Mouse (Mus musculus) lung, embryonic 16.5 days (tissue): ENCODE measurements at regions not wholly inside any gene's neighbourhood (a gene's known extent, or its start where the extent isn't known, plus 50 kb on each side); places are given as distances from the start of the nearest gene placed in this dataset.

Source experiments
- ATAC-seq: fragments of 200-750 bp; cut with Nextera tagmentation; 2 replicates; pipeline ENCODE4 v1.8.0; 2017; ENCODE audit warnings: low read depth, mild to moderate bottlenecking, moderate library complexity
- H3K27ac ChIP-seq: fragments of 300-500 bp; sonication (generic); 2 replicates; pipeline ENCODE4 v1.5.1; 2014; ENCODE audit warnings: mild to moderate bottlenecking, control low read depth, low read length
- H3K27me3 ChIP-seq: fragments of 300-500 bp; sonication (generic); 2 replicates; pipeline ENCODE4 v1.6.1; 2014; ENCODE audit warnings: low read depth, low read length, mixed read lengths; ENCODE audit not compliant: control insufficient read depth, insufficient read depth
- H3K36me3 ChIP-seq: fragments of 300-500 bp; sonication (generic); 2 replicates; pipeline ENCODE4 v1.6.1; 2014; ENCODE audit warnings: low read length; ENCODE audit not compliant: control insufficient read depth, insufficient read depth
- H3K4me1 ChIP-seq: fragments of 300-500 bp; sonication (generic); replicated peaks from 2 replicates; pipeline ENCODE4 v1.6.1; 2014; ENCODE audit warnings: low read length, mixed read lengths; ENCODE audit not compliant: control insufficient read depth, insufficient read depth
- H3K4me2 ChIP-seq: fragments of 300-500 bp; sonication (generic); 2 replicates; pipeline ENCODE4 v1.6.1; 2014; ENCODE audit warnings: low read depth, low read length, control low read depth
- H3K4me3 ChIP-seq: fragments of 300-500 bp; sonication (generic); 2 replicates; pipeline ENCODE4 v1.5.1; 2014; ENCODE audit warnings: mild to moderate bottlenecking, low read length, control low read depth
- H3K9ac ChIP-seq: fragments of 300-500 bp; sonication (generic); 2 replicates; pipeline ENCODE4 v1.6.1; 2014; ENCODE audit warnings: low read length, control low read depth
- H3K9me3 ChIP-seq: fragments of 300-500 bp; sonication (generic); 2 replicates; pipeline ENCODE4 v1.6.1; 2016; ENCODE audit warnings: low read length; ENCODE audit not compliant: control insufficient read depth
- WGBS: fragments of 180-500 bp; shearing (Covaris S2); extraction: QIAGEN DNeasy Blood & Tissue Kit; methylation state at CpG from one replicate; pipeline ENCODE4 v1.1.7; 2014; 5-methylcytosine and 5-hydroxymethylcytosine counted together

- H3K4me3 ChIP-seq: no peak overlapping the region
- no peak for ATAC-seq
- WGBS: 51% methylated on average over 3 of the region's 3 CpGs
- H3K27ac ChIP-seq: no peak overlapping the region
- no peaks in the 10 kb centered on the region for H3K36me3 ChIP-seq
- H3K9ac ChIP-seq: no peak overlapping the region
- H3K9me3 ChIP-seq: no peaks in the 10 kb centered on the region
- no peak overlapping the region for H3K4me2 ChIP-seq
- H3K27me3 ChIP-seq: no peaks in the 10 kb centered on the region
- no peaks in the 10 kb centered on the region for H3K4me1 ChIP-seq
Observed at GRCm38 (mm10) chr5:15773839-15774238, 59.8 kb upstream of the Speer4c start.

DNA sequence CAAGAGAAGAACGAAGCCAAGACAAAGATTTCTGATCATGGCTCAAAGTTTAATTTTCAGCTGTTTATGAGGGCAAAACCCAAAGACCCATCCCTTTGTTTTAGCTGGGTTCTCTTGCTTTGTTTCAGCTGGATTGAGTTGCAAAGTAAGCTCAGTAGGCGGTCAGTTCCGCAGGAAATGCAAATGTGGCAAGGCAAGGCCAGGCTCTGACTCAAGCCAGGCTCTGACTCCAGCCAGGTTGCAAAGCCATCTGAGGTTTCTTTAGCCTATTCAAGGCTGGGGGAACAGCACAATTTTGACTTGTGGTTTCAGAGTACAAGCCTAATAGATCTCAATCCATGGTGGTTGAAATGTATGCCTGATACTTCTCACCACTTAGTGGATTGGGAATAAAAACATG lies 60.5 kb upstream of the Speer4c start:
- no peak for ATAC-seq
- H3K36me3 ChIP-seq: no peaks in the 10 kb centered on the region
- H3K4me1 ChIP-seq: no peaks in the 10 kb centered on the region
- no peak overlapping the region for H3K4me3 ChIP-seq
- H3K9me3 ChIP-seq: no peaks in the 10 kb centered on the region
- H3K4me2 ChIP-seq: no peak overlapping the region
- H3K27ac ChIP-seq: no peak overlapping the region
- H3K27me3 ChIP-seq: no peaks in the 10 kb centered on the region
- 38% methylated on average over 3 of the region's 3 CpGs for WGBS
- no peak overlapping the region for H3K9ac ChIP-seq

DNA sequence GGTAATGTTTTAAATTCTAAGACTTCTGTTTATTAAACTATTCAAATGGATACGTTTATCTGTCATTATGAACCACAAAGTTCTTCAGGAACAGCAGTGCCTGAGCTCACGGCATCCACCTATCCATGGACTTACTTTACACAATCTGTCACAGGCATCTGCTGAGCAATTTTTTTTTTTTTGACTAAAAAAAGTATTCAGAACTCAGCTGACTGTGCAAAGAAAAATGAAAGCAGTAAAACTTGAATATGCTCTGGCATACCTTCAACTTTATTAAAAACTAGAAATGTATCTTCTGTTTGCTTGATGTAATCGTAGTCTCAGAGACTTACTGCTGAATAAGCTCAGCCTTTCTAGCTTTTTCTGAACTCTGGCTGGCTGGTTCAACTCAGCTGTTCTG lies 62.0 kb upstream of the Speer4c start:
- Histone ChIP-seq H3K9ac (no peak overlapping the region), H3K27ac (no peak overlapping the region), H3K4me2 (no peak overlapping the region), H3K4me3 (no peak overlapping the region), H3K4me1 (no peaks in the 10 kb centered on the region), H3K36me3 (no peaks in the 10 kb centered on the region), H3K27me3 (no peaks in the 10 kb centered on the region), H3K9me3 (no peaks in the 10 kb centered on the region)
- ATAC-seq: no peak
- 62% methylated on average over 3 of the region's 3 CpGs for WGBS

GRCm38 (mm10) chr5:15803583-15803982 lies 89.5 kb upstream of the Speer4c start:
- Histone ChIP-seq H3K27me3 (no peaks in the 10 kb centered on the region), H3K9ac (no peak overlapping the region), H3K4me1 (no peaks in the 10 kb centered on the region), H3K36me3 (no peaks in the 10 kb centered on the region), H3K4me3 (no peak overlapping the region), H3K27ac (no peak overlapping the region), H3K4me2 (no peak overlapping the region), H3K9me3 (no peaks in the 10 kb centered on the region)
- 80% methylated on average over 5 of the region's 5 CpGs for WGBS
- ATAC-seq: no peak

GRCm38 (mm10) chr5:15816864-15817263 lies 102.8 kb upstream of the Speer4c start:
- no peaks in the 10 kb centered on the region for H3K36me3 ChIP-seq
- no peaks in the 10 kb centered on the region for H3K4me1 ChIP-seq
- H3K9ac ChIP-seq: no peak overlapping the region
- no peaks in the 10 kb centered on the region for H3K27me3 ChIP-seq
- H3K4me2 ChIP-seq: no peak overlapping the region
- 69% methylated on average over 3 of the region's 3 CpGs for WGBS
- H3K9me3 ChIP-seq: no peaks in the 10 kb centered on the region
- no peak overlapping the region for H3K27ac ChIP-seq
- no peak overlapping the region for H3K4me3 ChIP-seq
- ATAC-seq: no peak

DNA sequence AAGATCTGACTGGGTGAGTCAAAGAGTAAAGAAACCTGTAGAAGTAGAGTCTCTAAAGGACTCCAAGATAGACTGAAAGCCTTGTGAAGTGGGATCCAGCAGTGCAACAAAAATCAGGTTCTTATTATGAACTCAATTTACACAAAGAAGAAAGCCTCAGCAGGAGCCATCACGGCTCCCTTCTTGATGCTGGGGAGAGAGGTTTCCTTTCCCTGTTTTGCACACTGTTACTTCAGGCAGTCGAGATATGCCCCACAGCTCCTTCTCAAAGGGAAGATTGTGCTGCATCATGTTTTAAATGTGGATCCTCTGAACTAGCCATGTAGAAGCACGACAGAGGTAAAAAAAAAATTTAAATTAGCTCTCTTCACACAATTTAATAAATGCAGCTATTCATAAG lies 103.3 kb upstream of the Speer4c start:
- no peak overlapping the region for H3K27ac ChIP-seq
- H3K36me3 ChIP-seq: no peaks in the 10 kb centered on the region
- no peaks in the 10 kb centered on the region for H3K9me3 ChIP-seq
- 42% methylated on average over 3 of the region's 3 CpGs for whole genome bisulfite sequencing
- no peak overlapping the region for H3K4me2 ChIP-seq
- no peaks in the 10 kb centered on the region for H3K27me3 ChIP-seq
- no peak overlapping the region for H3K4me3 ChIP-seq
- H3K9ac ChIP-seq: no peak overlapping the region
- no peaks in the 10 kb centered on the region for H3K4me1 ChIP-seq
- ATAC-seq: no peak

DNA sequence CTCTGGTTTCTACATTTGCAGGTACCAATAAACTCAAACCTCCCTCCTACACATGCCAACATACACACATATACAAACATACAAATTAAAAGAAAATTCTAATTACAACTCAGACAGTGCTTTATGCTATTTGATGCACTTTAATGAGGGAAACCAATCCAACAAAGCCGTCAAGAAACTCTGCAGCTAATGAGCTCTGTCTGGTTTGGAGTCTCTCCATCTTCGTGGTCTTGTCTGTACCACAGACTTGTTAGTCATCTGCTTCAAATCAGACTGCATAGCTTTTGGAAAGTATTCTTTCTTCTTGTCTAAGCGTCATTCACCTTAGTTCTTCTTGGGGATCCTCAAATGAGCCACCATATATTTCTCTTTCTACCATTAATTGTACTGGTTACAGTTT lies 108.9 kb upstream of the Speer4c start:
- Histone ChIP-seq H3K9ac (no peak overlapping the region), H3K4me1 (no peaks in the 10 kb centered on the region), H3K9me3 (peaks cover 2% of the 10 kb centered on the region), H3K4me2 (no peak overlapping the region), H3K27ac (no peak overlapping the region), H3K36me3 (no peaks in the 10 kb centered on the region), H3K4me3 (no peak overlapping the region), H3K27me3 (no peaks in the 10 kb centered on the region)
- no peak for ATAC-seq
- WGBS: 78% methylated on average over 3 of the region's 3 CpGs

GRCm38 (mm10) chr5:15831527-15831926 lies 103.0 kb upstream of the Cacna2d1 start:
- no peaks in the 10 kb centered on the region for H3K4me1 ChIP-seq
- H3K9me3 ChIP-seq: peaks cover 3% of the 10 kb centered on the region
- H3K4me3 ChIP-seq: no peak overlapping the region
- no peak overlapping the region for H3K4me2 ChIP-seq
- no peaks in the 10 kb centered on the region for H3K27me3 ChIP-seq
- no peak for ATAC-seq
- H3K36me3 ChIP-seq: no peaks in the 10 kb centered on the region
- WGBS: 67% methylated on average over 1 of the region's 1 CpGs
- H3K9ac ChIP-seq: no peak overlapping the region
- no peak overlapping the region for H3K27ac ChIP-seq

GRCm38 (mm10) chr5:15832338-15832737 lies 102.2 kb upstream of the Cacna2d1 start:
- Histone ChIP-seq H3K9me3 (peaks cover 3% of the 10 kb centered on the region), H3K27me3 (no peaks in the 10 kb centered on the region), H3K4me1 (no peaks in the 10 kb centered on the region), H3K4me3 (no peak overlapping the region), H3K36me3 (no peaks in the 10 kb centered on the region), H3K9ac (no peak overlapping the region), H3K27ac (no peak overlapping the region), H3K4me2 (no peak overlapping the region)
- WGBS: 47% methylated on average over 1 of the region's 1 CpGs
- no peak for ATAC-seq
